Mouse (Mus musculus) right cerebral cortex, postnatal 25 days (tissue): ENCODE results near the gene Ccdc83.
"Not testable (repeated sequence)": the region's sequence is repeated elsewhere in the genome, so short reads cannot be mapped to it uniquely, and the experiment has no call there.

Source experiments
- DNase-seq: peaks from one replicate; pipeline ENCODE4 v3.0.0; 2022

Ccdc83 gene

GRCm38 (mm10) chr7:90258701-90259100 is 6.9 kb downstream of the Ccdc83 start:
- DNase-seq, result no peak

- DNase-seq, result no peak
Measured at GRCm38 (mm10) chr7:90252946-90253345, 12.6 kb downstream of the Ccdc83 start.

GRCm38 (mm10) chr7:90243643-90244042 is 21.9 kb downstream of the Ccdc83 start:
- no peak for DNase-seq

- no peak for DNase-seq
Measured at GRCm38 (mm10) chr7:90243151-90243550, 22.4 kb downstream of the Ccdc83 start.

GRCm38 (mm10) chr7:90236289-90236905 is 29.2 kb downstream of the Ccdc83 start:
- no peak for DNase-seq

- DNase-seq, result no peak
Measured at GRCm38 (mm10) chr7:90233921-90234320, 31.7 kb downstream of the Ccdc83 start.

GRCm38 (mm10) chr7:90231431-90231830 is 34.1 kb downstream of the Ccdc83 start:
- peak; percentile 39 for DNase-seq

- DNase-seq, result not testable (repeated sequence)
Measured at GRCm38 (mm10) chr7:90228884-90229283, 36.7 kb downstream of the Ccdc83 start.

- DNase-seq, result no peak
Measured at GRCm38 (mm10) chr7:90228075-90228474, 37.5 kb downstream of the Ccdc83 start.

- no peak for DNase-seq
Measured at GRCm38 (mm10) chr7:90221487-90221886, 44.1 kb downstream of the Ccdc83 start.

GRCm38 (mm10) chr7:90218122-90218521 is 47.5 kb downstream of the Ccdc83 start:
- no peak for DNase-seq

GRCm38 (mm10) chr7:90216511-90216910 is 49.1 kb downstream of the Ccdc83 start:
- no peak for DNase-seq

GRCm38 (mm10) chr7:90210947-90211346 is 54.6 kb downstream of the Ccdc83 start:
- DNase-seq, result no peak

GRCm38 (mm10) chr7:90210116-90210515 is 55.5 kb downstream of the Ccdc83 start:
- no peak for DNase-seq

GRCm38 (mm10) chr7:90203914-90204313 is 61.7 kb downstream of the Ccdc83 start:
- DNase-seq, result no peak

- no peak for DNase-seq
Measured at GRCm38 (mm10) chr7:90201877-90202465, 63.6 kb downstream of the Ccdc83 start.

- DNase-seq, result no peak
Measured at GRCm38 (mm10) chr7:90200251-90200650, 65.3 kb downstream of the Ccdc83 start.

- no peak for DNase-seq
Measured at GRCm38 (mm10) chr7:90180635-90181034, 84.9 kb downstream of the Ccdc83 start.

GRCm38 (mm10) chr7:90175576-90175975 is 90.0 kb downstream of the Ccdc83 start:
- no peak for DNase-seq
